Mouse (Mus musculus) embryonic fibroblast, embryonic 13.5 days (primary cell): Measurements from ENCODE around the gene Strc.

ENCODE experiments used
- CTCF ChIP-seq: IDR thresholded peaks from 2 replicates; pipeline ENCODE4 v1.5.1; 2011; ENCODE audit warnings: mild to moderate bottlenecking, control low read depth, low read length, moderate library complexity, borderline replicate concordance; ENCODE audit not compliant: insufficient read depth
- POLR2A ChIP-seq: IDR thresholded peaks from 2 replicates; pipeline ENCODE4 v1.6.1; 2011; ENCODE audit warnings: low read depth, mild to moderate bottlenecking, control low read depth, low read length, moderate library complexity

GRCm38 (mm10) chr2:121339057-121339456 is 47.9 kb downstream of the Strc start:
- TF ChIP-seq CTCF (no peak), POLR2A (no peak)
